Mouse (Mus musculus) ES-Bruce4 (cell line): ENCODE measurements around the gene Notch1. TPM values are rescaled to one million over a fixed set of nuclear protein-coding genes. Genes with fewer than 3 reads are reported as not detected.

ENCODE experiments used
- H3K27ac ChIP-seq: 2 replicates; pipeline ENCODE4 v1.5.1; 2012; ENCODE audit warnings: low read length, inconsistent platforms; ENCODE audit not compliant: insufficient read depth
- H3K27me3 ChIP-seq: 2 replicates; pipeline ENCODE4 v1.6.1; 2012; ENCODE audit warnings: mild to moderate bottlenecking, low read length, inconsistent platforms; ENCODE audit not compliant: control insufficient read depth, poor library complexity, insufficient read depth, severe bottlenecking
- H3K36me3 ChIP-seq: 2 replicates; pipeline ENCODE4 v1.6.1; 2012; ENCODE audit warnings: inconsistent platforms, mild to moderate bottlenecking, low read length, moderate library complexity; ENCODE audit not compliant: control insufficient read depth, poor library complexity, insufficient read depth, severe bottlenecking
- H3K4me1 ChIP-seq: one replicate; pipeline ENCODE4 v1.8.1; 2011; ENCODE audit warnings: low read length; ENCODE audit not compliant: control insufficient read depth, insufficient read depth
- H3K4me3 ChIP-seq: 2 replicates; pipeline ENCODE4 v1.5.1; 2011; ENCODE audit warnings: low read depth, mild to moderate bottlenecking, low read length
- H3K9ac ChIP-seq: 2 replicates; pipeline ENCODE4 v1.6.1; 2012; ENCODE audit warnings: low read depth, mild to moderate bottlenecking, inconsistent platforms; ENCODE audit not compliant: poor library complexity, severe bottlenecking
- H3K9me3 ChIP-seq: replicated peaks from 2 replicates; pipeline ENCODE4 v1.6.1; 2012; ENCODE audit warnings: mild to moderate bottlenecking, low read length, inconsistent platforms; ENCODE audit not compliant: control insufficient read depth, poor library complexity, insufficient read depth, severe bottlenecking
- CTCF ChIP-seq: IDR thresholded peaks from one replicate; pipeline ENCODE4 v1.8.1; 2011; ENCODE audit warnings: low read depth, low read length
- EP300 ChIP-seq: IDR thresholded peaks from 2 replicates; pipeline ENCODE4 v1.6.1; 2011; ENCODE audit warnings: low read depth, low read length; ENCODE audit not compliant: insufficient read depth
- POLR2A ChIP-seq: IDR thresholded peaks from one replicate; pipeline ENCODE4 v1.8.1; 2011; ENCODE audit warnings: low read length; ENCODE audit not compliant: insufficient read depth
- polyA plus RNA-seq: library from polyadenylated mRNA; stranded (reverse); fragments of >200 nt; gene quantifications from 2 replicates; pipeline ENCODE4 v1.2.4, GENCODE M21; 2011; ENCODE audit warnings: low read depth; ENCODE audit not compliant: missing spikeins, insufficient read depth, insufficient read length

The Notch1 gene
- 31.1 and 31.9 TPM in 2 replicates for polyA plus RNA-seq

GRCm38 (mm10) chr2:26516275-26516674 lies at the start of gene Notch1:
Notch1 (minus strand) TSS chr2:26516663.
- TF ChIP-seq POLR2A (no peak), EP300 (no peak), CTCF (no peak)
- Histone ChIP-seq H3K36me3 (no peaks in the 10 kb centered on the region), H3K4me3 (no peak within 1 kb of the TSS), H3K9me3 (no peaks in the 10 kb centered on the region), H3K27me3 (no peaks in the 10 kb centered on the region), H3K4me1 (no peaks in the 10 kb centered on the region), H3K27ac (no peak within 1 kb of the TSS), H3K9ac (no peak within 1 kb of the TSS)

DNA sequence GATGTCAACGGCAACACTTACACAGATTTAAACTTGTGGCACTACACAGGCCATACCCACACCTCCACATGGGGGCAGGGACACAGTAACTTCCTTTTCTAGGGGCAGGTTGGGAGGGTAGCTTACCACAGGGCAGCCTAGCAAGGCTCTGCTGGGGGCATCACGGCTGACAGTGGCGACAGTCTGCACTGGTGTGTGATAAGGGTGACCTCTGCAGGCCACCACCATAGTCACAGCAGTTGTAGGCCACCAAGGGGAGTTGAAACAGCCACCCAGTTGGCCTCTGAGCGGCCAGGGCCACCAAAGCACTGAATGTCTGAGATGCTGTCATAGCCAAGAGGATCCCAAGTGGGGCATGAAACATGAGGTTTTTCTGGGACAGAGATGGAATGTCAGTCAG lies 49.8 kb upstream of the Notch1 start:
- H3K27ac ChIP-seq, result no peak overlapping the region
- no peak overlapping the region for H3K9ac ChIP-seq
- no peaks in the 10 kb centered on the region for H3K36me3 ChIP-seq
- no peaks in the 10 kb centered on the region for H3K27me3 ChIP-seq
- TF ChIP-seq POLR2A, result no peak
- peak; percentile 90 for TF ChIP-seq CTCF
- no peaks in the 10 kb centered on the region for H3K4me1 ChIP-seq
- no peak overlapping the region for H3K4me3 ChIP-seq
- no peaks in the 10 kb centered on the region for H3K9me3 ChIP-seq

GRCm38 (mm10) chr2:26561351-26562016 lies 45.0 kb upstream of the Notch1 start:
- Histone ChIP-seq H3K27ac (no peak overlapping the region), H3K4me1 (peaks cover under 1% of the 10 kb centered on the region), H3K4me3 (no peak overlapping the region), H3K36me3 (no peaks in the 10 kb centered on the region), H3K27me3 (no peaks in the 10 kb centered on the region), H3K9me3 (no peaks in the 10 kb centered on the region), H3K9ac (no peak overlapping the region)
- TF ChIP-seq CTCF, result peak; percentile 39
- TF ChIP-seq EP300, result no peak
- TF ChIP-seq POLR2A, result no peak

DNA sequence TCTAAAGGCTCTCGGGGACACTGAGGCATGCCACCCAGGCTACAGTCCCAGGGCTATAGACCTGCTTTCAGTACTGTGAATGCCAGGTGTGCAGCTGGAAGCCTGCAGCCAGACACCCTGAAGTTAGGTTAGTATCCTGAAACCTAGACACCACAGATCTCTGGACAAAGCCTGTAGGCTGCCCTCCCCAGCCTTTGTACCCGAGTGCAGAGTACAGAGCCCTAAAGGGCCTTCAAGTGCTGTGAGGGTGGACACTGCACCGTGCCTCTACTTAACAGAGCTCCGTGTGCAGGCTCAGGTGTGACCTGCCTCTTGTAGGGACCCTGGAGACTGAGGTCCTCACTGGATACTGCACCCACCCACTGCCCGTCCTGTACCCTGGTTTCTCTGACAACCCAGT lies 44.0 kb upstream of the Notch1 start:
- Histone ChIP-seq H3K4me1 (peaks cover 3% of the 10 kb centered on the region), H3K27me3 (no peaks in the 10 kb centered on the region), H3K9ac (no peak overlapping the region), H3K36me3 (no peaks in the 10 kb centered on the region), H3K4me3 (no peak overlapping the region), H3K27ac (no peak overlapping the region), H3K9me3 (no peaks in the 10 kb centered on the region)
- TF ChIP-seq CTCF, result no peak
- TF ChIP-seq POLR2A, result no peak
- no peak for TF ChIP-seq EP300

GRCm38 (mm10) chr2:26556535-26556993 lies 40.1 kb upstream of the Notch1 start:
- H3K27me3 ChIP-seq, result no peaks in the 10 kb centered on the region

DNA sequence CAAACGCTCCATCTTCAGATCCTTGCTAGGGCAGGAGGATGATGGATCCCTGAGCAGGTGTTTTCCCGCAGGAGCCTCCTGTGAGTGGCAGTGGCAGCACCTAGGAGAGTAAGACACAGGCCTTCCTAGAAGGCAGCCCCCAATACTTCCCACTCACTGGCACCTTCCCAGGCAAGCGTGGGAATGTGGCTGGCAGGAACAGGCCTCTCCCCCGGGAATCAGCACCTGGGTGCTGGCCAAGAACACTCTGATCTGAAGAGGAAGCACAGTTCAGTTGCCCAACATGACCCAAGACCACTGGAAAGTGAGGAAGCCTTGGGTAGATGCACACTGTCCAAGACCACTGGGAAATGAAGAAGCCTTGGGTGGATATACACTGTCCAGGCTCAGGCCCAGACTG lies 38.6 kb upstream of the Notch1 start:
- Histone ChIP-seq H3K9ac (no peak overlapping the region), H3K36me3 (no peaks in the 10 kb centered on the region), H3K4me1 (peaks cover 3% of the 10 kb centered on the region), H3K4me3 (no peak overlapping the region), H3K27ac (no peak overlapping the region), H3K27me3 (no peaks in the 10 kb centered on the region), H3K9me3 (no peaks in the 10 kb centered on the region)
- TF ChIP-seq EP300, result no peak
- TF ChIP-seq POLR2A, result no peak
- TF ChIP-seq CTCF, result no peak

More at GRCm38 (mm10) chr2:26556535-26556993, 40.1 kb upstream of the Notch1 start:
- Histone ChIP-seq H3K27ac (peak overlapping the region; percentile 4), H3K9me3 (no peaks in the 10 kb centered on the region), H3K4me1 (peaks cover 3% of the 10 kb centered on the region), H3K9ac (no peak overlapping the region), H3K4me3 (no peak overlapping the region), H3K36me3 (no peaks in the 10 kb centered on the region)
- no peak for TF ChIP-seq POLR2A
- TF ChIP-seq EP300, result no peak
- TF ChIP-seq CTCF, result no peak
